Mouse (Mus musculus) monocyte, adult 2 months (primary cell): ENCODE results near the gene Polr3c.
"Not testable (repeated sequence)": the region's sequence is repeated elsewhere in the genome, so short reads cannot be mapped to it uniquely, and the experiment has no call there.

Source experiments
- DNase-seq, 2 experiments: peaks; one replicate each; pipeline ENCODE4 v3.0.0; 2022; ENCODE audit warnings: low spot score in 2 of 2, low read depth in 1 of 2

Polr3c gene

DNA sequence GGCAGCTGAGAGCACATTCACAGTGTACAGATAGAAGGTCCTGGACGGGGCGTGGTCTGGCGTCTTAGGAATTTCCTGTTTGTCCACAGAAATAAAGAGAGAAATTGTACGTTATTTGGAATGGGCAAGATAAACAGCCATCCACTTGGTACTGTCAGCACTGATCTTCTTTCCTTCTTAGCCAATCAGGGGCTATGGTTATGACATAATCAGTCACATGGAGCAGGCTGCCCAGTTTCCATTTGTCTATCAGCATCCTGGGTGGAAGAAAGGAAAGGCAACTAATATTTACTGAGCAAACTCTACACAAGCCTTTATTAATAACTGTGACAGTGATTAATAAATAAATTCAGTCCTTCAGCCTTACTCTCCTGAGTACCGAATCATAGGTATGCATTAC, 13.1 kb downstream of the Polr3c start:
- DNase-seq: no peak

DNA sequence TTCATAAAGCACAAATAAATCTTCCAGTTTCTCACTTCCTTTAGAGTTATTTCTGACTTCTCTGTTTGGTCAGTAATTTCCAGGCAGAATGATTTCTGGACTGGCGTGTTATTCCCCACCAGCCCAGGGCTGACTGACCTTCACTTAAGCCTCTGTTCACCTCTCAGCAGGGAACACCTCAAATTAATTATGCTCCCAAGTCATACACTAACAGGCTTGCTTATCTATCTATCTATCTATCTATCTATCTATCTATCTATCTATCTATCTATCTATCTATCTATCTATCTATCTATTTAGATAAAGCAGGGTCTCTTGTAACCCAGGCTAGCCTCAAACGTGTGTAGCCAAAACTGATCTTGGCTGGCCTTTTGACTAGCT, 18.8 kb downstream of the Polr3c start:
- no peak for DNase-seq

DNA sequence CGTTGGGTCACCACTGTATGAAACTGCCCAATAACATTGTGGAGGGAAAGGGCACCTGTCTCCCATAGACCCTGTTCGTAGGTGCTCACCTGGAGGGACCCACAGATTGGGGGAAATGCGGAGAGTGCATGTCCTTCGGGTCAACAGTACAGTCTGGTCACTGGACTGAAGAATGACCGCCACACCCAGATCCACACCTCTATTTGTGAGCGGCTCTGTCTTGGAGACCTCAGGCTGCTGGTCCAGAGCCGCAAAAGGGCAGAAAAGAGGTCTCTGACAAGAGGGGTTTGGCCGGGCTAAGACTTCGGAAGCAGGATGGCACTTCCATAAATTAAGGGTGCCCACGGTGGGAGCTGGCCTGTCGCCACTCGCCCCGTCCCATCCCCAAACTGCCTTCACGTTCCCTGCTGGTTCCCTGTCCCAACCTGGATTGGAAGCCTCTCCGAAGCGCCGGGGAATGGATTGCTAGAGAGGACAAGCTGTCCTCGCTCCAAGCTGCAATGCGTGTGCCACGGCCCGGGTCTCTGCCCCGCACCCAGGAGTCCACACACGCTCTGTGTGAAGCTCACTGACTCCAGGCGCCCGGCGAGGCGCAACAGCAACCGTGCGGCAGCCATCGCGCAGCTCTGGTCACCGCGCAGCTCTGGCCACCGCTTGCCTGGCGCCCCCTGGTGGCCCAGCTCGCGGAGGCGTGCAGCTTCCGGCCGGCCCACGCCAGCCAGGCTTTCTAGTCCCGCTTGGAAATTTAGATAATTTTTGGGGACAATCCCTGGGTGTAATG, 19.3 kb downstream of the Polr3c start, which contains the start of gene Nudt17:
TSS of gene Nudt17 (minus strand) at position 660 of the 781 bp plus-strand sequence.
- DNase-seq: peak; percentile 24 to 63

DNA sequence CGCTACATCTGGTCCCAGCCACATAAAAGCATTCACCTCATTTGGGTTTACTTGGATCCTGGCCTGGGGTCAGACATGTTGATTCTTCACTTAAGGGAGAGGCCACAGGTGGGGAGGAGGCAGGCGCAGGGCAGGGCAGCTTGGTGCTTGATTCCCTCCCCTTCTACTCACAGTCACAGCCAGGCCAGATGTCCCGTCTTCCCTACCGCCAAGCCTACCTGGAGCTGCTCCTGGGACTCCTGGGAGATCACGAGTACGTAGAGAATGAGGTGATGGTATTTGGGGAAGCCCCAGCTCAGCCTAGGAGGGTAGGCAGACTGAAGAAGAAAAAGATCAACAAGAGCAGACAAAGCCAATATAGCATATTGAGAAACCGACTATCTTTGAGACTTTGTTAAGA, 20.4 kb downstream of the Polr3c start:
- no peak for DNase-seq

DNA sequence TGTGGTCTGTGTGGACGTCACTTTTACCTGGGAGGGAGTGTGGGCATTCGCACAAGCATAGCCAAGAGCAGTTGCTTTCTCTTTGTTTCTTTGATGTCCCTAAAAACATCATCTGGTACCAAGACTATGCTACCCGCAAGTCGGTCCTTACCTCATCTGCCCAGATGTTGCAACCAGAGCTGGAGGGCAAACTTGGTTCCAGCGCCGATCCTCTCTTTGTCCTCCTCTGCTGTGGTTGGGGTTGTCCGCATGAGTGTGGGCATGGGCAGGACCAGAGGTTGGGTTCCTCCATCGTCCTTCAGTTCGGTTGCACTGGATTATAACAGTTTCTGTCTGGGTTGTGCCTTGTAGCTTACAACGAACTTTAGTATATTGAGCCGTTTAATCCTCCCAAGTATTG, 21.2 kb downstream of the Polr3c start:
- DNase-seq: no peak

DNA sequence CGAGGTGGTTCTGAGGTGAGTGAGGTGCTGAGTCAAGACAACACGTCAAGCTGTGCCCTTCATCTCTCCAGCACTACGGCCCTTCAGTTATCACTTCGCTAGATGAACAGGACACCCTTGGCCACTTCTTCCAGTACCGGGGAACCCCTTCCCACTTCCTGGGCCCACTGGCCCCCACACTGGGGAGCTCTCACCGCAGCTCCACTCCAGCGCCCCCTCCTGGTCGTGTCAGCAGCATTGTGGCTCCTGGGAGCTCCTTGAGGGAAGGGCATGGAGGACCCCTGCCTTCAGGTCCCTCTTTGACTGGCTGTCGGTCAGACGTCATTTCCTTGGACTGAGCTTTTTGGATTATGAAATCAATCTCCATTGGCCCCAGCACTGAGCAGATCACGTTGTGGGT, 22.6 kb downstream of the Polr3c start:
- no peak for DNase-seq

DNA sequence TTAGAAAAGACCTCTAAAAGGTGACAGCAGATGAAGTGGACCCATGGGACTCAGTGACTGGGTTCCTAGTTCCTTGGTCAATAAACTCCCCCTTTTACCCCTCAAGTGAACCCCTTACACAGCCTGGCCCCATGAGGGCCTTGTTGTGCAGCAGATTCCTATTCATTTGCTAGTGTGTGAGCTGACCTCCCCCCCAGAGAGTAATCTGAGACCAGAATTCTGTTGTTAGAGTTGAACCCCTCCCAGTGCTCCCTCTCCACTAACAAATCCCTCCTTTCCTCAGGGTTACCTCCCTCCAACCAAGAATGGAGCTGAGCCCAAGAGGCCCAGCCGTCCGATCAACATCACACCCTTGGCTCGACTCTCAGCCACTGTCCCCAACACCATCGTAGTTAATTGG, 26.4 kb downstream of the Polr3c start:
- no peak for DNase-seq

DNA sequence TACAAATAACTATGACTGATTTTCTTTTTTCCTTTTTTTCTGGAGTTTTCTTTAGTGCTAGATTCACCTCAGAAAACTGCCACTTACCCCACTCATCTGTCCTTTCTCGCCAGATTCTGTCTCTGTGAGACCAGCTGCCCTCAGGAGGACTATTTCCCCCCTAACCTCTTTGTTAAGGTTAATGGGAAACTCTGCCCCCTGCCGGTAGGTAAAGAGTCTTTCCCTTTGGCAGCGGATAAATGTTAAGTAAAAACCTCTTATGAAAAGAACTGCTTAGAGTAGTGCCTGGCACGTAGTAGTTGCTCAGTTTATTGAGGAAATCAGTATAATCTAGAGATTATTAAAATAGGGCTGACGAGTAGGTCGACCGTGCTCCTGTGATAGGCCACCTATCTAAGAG, 27.1 kb downstream of the Polr3c start:
- DNase-seq: no peak

DNA sequence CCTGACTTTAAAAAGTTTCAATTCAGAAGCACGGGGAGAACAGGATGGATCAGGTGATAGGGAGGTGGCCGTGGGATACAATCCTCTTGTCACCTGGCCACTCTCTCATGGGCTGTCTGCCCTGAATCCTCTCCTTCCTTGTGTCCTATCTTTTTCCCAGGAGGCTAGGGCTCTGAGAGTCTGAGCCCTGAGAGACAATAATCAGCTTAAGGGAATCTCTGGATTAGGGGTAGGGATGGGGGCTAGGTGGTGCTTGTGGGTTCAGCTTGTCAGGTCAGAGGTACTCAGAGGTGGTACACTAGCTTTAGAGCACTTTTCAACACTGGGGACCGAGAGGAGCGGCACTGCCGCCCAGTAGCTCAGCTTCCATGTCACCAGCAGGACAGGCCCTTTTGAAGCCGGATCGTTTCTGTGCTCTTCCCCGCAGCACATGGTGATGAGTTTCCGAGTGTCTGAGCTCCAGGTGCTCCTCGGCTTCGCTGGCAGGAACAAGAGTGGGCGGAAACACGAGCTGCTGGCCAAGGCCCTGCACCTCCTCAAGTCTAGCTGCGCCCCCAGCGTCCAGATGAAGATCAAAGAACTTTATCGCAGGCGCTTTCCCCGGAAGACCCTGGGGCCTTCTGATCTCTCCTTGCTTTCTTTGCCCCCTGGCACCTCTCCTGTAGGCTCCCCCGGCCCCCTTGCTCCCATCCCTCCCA, 28.3 kb downstream of the Polr3c start:
- DNase-seq: no peak

DNA sequence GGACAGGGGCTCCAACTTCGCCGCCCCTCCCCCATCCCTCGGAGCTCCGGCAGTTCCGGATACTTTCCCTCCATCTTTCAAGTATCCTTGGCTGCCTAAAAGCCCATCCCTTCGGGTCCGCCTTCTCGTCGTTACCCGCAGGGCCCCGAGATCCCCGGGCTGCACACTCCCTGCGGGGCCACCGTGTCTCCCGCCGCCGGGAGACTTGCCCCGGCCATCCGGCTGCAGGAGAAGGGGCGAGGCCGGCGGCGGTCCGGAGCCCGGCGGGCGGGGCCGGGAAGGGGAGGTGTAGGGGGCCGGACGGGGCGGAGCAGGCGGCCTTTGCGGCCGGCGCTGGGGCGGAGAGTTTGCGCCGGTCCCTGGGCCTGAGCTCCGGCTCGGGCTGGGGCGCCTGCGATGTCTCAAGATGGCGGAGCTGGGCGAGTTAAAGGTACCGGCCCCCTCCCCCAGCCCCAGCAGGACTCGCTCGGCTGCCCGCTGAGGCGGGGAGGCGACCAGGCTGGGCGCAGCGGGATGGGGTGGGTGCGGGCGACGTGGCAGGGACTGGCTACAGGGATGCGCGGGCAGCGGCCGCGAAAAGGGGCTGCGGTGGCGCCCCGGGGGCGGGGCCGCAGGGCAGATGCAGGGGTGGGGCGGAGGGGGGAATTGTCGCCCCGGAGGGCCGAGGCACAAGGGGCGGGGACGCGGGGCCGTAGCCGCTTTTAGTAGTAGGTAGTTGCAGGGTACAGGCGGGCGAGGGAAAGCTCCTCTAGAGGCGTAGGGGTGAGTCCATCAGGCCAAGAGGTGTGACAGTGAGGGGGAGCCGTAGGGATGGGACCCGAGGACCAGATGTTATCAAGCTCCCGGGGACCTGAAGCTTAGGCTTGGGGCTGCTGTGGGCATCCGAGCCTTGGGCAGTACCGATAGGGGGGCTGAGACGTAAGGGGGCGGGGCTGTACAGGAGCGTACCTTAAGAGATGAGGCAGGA, 30.4 kb downstream of the Polr3c start:
- DNase-seq: peak; percentile 66 to 80

DNA sequence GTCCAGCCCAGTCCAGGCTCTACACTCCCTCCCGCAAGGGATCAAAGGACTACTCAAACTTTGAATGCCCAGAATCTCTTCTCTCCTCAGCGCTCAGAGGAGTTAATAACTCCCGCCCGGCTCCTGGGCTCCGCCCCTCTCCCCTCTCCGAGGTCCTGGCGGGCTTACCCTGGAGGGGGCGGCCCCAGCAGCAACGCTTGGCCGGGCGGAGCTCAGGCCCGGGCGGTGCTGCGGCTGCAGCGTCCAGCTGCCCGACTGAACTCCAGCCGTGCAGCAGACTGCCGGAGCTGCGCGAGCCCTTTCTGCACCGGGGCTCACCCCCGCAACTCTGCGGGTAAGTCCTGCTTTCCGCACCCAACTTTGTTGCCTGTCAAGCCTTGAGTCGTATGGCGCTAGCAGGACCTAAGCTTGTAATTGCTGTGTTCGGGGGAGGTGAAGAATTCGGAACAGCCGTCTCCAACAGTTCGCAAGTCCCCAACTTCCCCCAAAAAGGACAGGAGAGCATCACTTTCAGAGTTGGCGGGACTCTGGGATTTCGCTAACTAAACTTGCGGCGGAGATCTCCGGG, 31.1 kb downstream of the Polr3c start, which contains the start of gene Pias3:
TSS of gene Pias3 (plus strand) at position 187 of the 568 bp plus-strand sequence.
- peak; percentile 40 to 57 for DNase-seq

DNA sequence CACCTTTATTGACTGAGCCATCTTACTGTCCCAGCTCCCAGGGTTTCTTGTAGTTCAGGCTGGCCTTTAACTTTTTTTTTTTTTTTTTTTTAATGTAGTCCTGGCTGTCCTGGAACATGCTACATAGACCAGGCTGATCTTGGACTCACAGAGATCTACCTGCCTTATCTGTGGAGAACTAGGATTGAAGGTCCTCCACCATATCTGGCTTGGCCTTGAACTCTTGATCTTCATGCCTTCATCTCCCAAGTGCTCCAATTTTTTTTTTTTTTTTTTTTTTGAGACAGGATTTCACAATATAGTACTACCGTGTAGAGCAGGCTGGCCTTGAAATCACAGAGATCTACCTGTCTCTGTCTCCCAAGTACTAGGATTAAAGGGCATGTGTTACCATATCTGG, 33.8 kb downstream of the Polr3c start:
- DNase-seq: no peak

DNA sequence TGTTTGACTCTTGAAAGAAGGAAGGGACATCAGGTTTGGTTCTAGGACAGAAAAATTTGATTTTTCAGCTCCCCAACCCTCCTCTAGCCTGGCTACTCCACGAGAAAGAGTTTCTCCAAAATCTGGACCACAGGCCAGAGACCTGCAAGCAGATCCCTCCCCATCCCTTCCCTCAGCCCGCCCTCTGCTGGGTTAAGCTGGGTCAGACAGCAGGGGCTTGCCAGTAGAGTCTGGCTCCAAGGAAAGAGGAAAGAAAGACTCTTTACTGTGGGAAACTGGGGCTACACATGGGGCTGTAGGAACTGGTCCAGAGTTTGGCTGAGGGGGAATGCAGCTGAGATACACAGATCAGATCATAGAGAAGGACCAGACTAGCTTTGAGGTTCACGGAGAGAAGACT, 34.9 kb downstream of the Polr3c start:
- no peak for DNase-seq

DNA sequence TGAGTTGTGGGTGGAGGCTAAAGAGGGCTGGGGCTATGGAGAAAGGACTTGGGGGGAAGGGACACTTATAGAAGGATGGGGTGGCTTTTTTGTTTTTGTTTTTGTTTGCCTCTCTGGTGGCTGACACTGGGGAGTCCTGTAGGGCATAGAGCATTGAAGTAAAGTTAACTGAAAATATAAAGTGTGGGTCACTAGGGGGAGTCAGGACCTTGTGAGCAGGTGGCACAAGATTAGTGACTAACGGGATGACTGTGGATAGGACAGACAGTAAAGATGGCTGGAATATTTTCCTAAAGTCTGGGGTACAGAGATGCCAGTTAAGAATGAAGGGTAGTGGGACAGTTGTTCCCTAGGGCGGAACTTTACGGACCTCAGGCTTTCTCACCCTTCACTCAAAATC, 37.1 kb downstream of the Polr3c start:
- DNase-seq: no peak

DNA sequence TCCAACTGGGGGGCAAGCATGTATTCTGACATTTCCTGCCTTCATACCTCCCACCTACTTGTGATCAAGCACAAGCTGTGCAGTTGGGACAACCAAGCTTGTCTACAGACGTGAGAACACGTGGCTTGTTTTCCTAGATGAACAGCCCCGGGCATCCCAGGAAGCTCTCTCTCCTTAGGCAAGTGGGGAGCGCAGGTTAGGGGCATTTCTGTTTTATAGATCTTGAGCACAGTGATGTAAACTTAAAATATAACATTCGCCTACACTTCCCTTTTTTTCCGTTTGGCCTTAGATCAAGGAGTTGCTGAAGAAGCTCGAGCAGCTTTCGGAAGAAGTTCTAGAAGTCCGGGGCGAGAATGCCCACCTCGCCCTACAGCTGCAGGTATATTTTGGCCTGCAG, 38.6 kb downstream of the Polr3c start:
- DNase-seq: no peak

DNA sequence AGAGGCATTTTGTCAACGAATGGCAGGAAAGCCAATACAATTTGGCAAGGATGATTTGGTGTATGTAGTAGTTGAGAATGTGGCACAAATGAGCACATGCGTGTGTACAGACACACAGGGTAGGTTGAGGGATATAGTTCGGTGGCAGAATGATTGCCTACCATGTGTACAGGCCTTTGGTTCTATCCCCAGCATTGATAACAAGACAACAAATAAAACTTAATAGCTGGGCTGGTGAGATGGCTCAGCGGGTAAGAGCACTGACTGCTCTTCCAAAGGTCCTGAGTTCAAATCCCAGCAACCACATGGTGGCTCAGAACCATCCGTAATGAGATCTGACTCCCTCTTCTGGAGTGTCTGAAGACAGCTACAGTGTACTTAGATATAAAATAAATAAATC, 41.4 kb downstream of the Polr3c start:
- not testable (repeated sequence) for DNase-seq

DNA sequence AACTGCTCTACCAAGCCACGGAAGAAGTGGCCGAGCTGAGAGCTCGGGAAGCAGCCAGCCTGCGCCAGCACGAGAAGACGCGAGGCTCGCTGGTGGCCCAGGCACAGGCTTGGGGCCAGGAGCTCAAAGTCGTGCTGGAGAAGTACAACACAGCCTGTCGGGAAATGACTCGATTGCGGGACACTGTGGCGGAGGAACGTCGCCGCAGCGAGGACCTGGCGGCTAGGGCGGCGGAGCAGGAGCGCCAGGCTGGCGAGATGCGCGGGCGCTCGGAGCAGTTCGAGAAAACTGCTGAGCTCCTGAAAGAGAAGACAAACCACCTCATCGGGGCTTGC, 42.6 kb downstream of the Polr3c start:
- DNase-seq: no peak

DNA sequence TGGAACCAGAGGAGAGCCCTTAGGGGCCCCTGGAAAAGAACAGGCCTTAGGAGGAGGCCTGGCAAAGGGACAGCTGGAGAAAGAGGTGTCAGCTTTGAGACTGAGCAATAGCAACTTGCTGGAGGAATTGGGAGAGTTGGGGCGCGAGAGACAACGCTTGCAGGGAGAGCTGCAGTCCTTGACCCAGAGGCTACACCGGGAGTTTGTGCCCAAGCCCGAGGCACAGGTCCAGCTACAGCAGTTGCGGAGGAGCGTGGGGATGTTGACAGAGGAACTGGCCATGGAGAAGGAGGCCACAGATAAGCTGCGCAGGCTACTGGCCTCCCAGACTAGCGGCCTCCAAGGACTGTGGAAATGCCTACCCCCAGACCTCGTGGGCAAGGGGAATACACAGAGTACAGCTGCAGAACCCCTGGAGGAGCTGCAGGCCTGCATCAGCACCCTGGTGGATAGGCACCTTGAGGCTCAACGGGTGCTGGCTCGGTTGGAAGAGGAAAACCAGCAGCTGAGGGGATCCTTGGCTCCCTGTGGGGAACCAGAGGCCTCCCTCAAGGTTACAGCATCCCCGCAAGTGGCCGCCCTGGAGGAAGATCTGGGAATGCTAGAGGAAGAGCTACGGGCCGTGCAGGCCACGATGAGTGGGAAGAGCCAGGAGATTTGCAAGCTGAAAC, 43.1 kb downstream of the Polr3c start:
- DNase-seq: no peak

DNA sequence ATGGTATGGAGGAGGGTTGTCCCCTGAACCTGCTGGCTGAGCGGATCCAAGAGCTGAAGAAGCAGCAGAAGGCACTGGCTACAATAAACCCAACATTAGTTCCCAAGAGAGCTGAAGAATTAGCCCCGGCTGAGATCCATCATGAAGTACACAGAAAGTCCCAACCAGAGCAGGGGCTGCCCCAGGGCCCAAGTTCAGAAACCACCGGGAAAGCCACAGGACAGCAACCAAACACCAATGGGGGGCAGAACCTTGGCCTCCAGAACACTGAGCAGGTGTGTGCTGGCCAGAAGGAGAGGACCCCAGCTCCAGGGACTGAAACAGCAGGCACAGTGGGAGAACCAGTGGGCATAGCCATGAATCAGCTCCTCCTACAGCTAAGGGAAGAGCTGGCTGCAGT, 43.9 kb downstream of the Polr3c start:
- no peak for DNase-seq

DNA sequence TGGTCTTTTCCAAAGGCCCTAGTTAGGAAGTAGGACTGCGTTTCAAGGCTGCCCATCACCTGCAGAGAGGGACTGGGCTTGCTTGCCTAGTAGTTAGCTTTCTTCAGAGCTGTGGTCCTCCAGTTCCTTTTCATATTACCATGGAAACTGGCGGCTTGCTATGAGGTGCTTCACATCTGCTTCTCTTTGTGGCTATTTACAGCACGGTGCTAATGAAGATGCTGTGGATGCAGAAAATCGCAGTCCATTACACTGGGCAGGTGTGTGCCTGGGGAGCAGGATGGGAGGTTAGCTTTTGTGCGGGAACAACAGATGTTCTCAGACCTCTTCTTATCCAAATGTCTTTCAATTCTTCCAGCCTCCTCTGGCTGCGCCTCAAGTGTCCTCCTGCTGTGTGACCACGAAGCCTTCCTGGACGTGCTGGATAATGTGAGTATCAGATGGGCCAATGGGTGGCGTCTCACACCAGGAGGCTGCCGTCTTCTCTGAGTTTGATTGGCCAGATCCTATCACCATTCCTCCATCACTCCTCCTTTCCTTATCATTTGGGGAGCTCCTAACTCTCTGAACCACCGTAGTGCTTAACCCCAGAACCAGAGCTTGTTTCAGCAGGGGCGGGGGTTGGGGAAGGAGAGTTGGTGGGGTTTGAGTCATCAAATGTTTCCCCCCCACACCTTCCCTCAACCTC, 47.0 kb downstream of the Polr3c start:
- no peak for DNase-seq
